Mouse (Mus musculus) layer of hippocampus, adult 9-11 months (tissue): ENCODE data around the gene Lrrc36.

ENCODE experiments used
- DNase-seq: peaks from one replicate; pipeline ENCODE4 v3.0.0; 2022

The Lrrc36 gene

GRCm38 (mm10) chr8:105488082-105488481 is 74.7 kb downstream of the Lrrc36 start:
- no peak for DNase-seq

GRCm38 (mm10) chr8:105489281-105489680 is 75.9 kb downstream of the Lrrc36 start:
- no peak for DNase-seq

- DNase-seq: no peak
These were observed 80.1 kb downstream of the Lrrc36 start for GRCm38 (mm10) chr8:105493495-105493894.

- DNase-seq: no peak
These were observed 81.2 kb downstream of the Lrrc36 start for GRCm38 (mm10) chr8:105494566-105494965.

GRCm38 (mm10) chr8:105495350-105496302 is 82.3 kb downstream of the Lrrc36 start:
- DNase-seq: no peak

- DNase-seq: peak; percentile 82
These were observed 83.2 kb downstream of the Lrrc36 start, which contains the start of gene Zdhhc1 for GRCm38 (mm10) chr8:105496439-105497180. Zdhhc1 (minus strand) TSS chr8:105496902.

GRCm38 (mm10) chr8:105499787-105500186 is 86.4 kb downstream of the Lrrc36 start:
- DNase-seq: no peak

GRCm38 (mm10) chr8:105504617-105505016 is 91.2 kb downstream of the Lrrc36 start:
- DNase-seq: no peak

- DNase-seq: no peak
These were observed 93.6 kb downstream of the Lrrc36 start for GRCm38 (mm10) chr8:105506977-105507376.

- no peak for DNase-seq
These were observed 95.4 kb downstream of the Lrrc36 start for GRCm38 (mm10) chr8:105508758-105509157.

GRCm38 (mm10) chr8:105509997-105510735 is 96.8 kb downstream of the Lrrc36 start:
- no peak for DNase-seq
